Mouse (Mus musculus): ENCODE results near the gene Prelid3b.

Gene Prelid3b

DNA sequence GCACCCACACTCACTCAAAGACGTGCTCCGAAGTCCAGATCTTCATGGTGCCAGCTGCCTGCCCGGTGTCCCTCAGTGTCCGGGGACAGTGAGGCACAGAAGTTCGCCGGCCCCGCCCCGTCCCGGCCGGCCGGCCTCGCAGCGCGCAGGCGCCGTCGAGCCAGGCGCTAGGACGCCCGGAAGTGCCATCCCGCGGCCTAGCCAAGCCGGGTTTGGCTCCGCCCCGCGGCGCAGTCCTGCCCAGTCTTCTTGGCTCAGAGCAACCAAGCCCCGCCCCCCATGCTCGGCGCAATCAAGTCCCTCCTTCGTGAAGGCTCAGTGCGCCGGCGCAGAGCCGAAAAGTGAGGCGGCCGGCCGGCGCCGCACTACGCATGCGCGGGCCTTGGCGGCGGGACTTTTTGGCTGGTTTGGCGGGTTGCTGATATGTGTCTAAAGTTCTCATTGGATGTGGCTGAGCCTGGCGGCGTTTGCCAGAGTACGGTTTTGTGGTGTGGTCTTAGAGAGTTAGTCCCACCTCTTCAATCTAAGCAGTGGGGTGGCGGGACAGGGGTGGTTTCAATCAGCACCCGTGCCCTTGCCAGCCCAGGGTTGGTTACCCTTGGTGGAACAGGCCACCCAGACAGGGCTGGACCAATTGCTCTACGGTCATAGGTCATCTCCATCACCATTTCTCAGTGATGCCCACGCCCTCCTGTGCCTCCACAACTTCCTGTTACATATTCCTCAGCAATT lies at the start of gene Prelid3b:
Gene Prelid3b, minus strand, starts transcription at position 264 of the 732 bp plus-strand sequence.
- Histone ChIP-seq H3K27me3 (ENCODE audit: control insufficient read depth, insufficient read depth, low read length, poor library complexity, severe bottlenecking) (no peaks in the 10 kb centered on the region), H3K36me3 (ENCODE audit: control insufficient read depth, insufficient read depth, low read length, poor library complexity, severe bottlenecking) (no peaks in the 10 kb centered on the region; the same call in 1 of the 2 replicates)
- peak; percentile 100 for DNase-seq (ENCODE audit: low read depth, low spot score)

- Histone ChIP-seq H3K27me3 (ENCODE audit: control insufficient read depth, insufficient read depth, low read length, poor library complexity, severe bottlenecking) (no peaks in the 10 kb centered on the region), H3K36me3 (ENCODE audit: control insufficient read depth, insufficient read depth, low read length, poor library complexity, severe bottlenecking) (no peaks in the 10 kb centered on the region)
- no peak for DNase-seq (ENCODE audit: low read depth, low spot score)
Observed at GRCm38 (mm10) chr2:174522134-174522533, 49.3 kb upstream of the Prelid3b start.

DNA sequence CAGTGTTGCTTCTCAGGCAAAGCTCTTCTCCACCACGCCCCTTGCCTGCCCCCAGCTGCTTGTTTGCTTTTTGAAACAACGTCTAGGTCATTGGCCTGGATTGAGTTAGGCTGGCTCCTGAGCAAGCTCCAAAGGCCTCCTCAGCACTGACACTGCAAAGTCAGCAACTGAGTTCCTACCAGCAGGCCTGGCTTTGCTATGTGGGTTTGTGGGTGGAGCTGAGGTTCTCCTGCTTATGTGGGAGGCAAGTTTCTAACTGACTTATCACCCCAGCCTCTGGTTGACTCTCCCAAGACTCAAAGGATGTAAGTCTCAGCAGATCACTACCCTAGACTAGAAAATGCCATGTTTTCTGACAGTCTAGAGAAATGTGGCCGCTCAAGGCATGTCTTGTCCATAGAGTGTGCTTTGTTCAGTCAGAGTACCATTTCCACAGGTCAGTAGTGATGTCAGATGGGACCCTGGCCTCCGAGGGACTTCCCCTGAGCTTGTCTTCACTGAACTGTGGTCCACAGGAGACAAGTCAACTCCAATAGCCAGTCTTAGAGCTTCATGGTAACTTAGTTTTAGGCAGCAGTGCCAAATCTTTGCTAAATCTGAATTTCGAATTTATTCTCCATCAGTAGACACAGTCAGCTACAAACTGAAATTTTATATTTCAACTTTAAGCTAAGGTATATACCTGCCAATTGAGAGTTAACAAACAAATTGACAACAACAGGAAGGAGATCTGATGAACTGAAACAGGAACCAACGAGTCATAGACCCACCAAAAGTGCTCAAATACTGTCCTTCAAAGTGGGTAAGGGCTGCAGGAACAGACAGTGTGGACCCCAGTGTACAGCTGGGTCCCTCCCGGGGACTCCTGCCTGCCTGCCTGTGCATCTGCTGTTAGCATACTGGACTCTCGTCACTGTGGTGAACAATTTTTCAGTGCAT lies 44.5 kb upstream of the Prelid3b start:
- no peaks in the 10 kb centered on the region for H3K27me3 ChIP-seq (ENCODE audit: control insufficient read depth, insufficient read depth, low read length, poor library complexity, severe bottlenecking)
- no peaks in the 10 kb centered on the region for H3K36me3 ChIP-seq (ENCODE audit: control insufficient read depth, insufficient read depth, low read length, poor library complexity, severe bottlenecking)
- DNase-seq (ENCODE audit: low read depth, low spot score): peak; percentile 45

- DNase-seq (ENCODE audit: low read depth, low spot score): no peak
- no peaks in the 10 kb centered on the region for H3K36me3 ChIP-seq (ENCODE audit: control insufficient read depth, insufficient read depth, low read length, poor library complexity, severe bottlenecking)
- H3K27me3 ChIP-seq (ENCODE audit: control insufficient read depth, insufficient read depth, low read length, poor library complexity, severe bottlenecking): no peaks in the 10 kb centered on the region
Observed at GRCm38 (mm10) chr2:174514887-174515286, 42.0 kb upstream of the Prelid3b start.

- Histone ChIP-seq H3K36me3 (ENCODE audit: control insufficient read depth, insufficient read depth, low read length, poor library complexity, severe bottlenecking) (no peaks in the 10 kb centered on the region), H3K27me3 (ENCODE audit: control insufficient read depth, insufficient read depth, low read length, poor library complexity, severe bottlenecking) (no peaks in the 10 kb centered on the region)
- DNase-seq (ENCODE audit: low read depth, low spot score): no peak
Observed at GRCm38 (mm10) chr2:174513827-174514226, 40.9 kb upstream of the Prelid3b start.

DNA sequence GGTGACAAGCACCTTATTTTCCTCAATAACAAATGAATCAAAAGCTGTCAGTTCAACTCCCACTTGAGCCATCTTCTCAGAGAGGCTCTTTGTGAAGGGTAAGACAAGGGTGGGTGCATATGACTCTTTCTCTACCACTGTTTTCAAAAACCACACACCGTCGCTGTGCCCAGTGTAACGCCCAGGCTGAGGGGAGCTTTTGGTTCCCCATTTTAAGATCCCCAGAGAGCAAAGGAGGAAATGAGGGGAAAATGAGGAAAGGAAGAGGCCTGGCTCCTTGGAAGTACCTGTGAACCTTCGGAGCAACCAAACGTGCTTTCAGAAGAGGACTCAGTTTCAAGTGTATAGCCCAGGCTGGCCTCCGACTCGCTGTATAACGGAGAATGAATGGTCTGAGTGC lies 36.9 kb upstream of the Prelid3b start:
- DNase-seq (ENCODE audit: low read depth, low spot score): peak; percentile 49
- H3K36me3 ChIP-seq (ENCODE audit: control insufficient read depth, insufficient read depth, low read length, poor library complexity, severe bottlenecking): no peaks in the 10 kb centered on the region
- no peaks in the 10 kb centered on the region for H3K27me3 ChIP-seq (ENCODE audit: control insufficient read depth, insufficient read depth, low read length, poor library complexity, severe bottlenecking)

GRCm38 (mm10) chr2:174507998-174508397 lies 35.1 kb upstream of the Prelid3b start:
- H3K36me3 ChIP-seq (ENCODE audit: control insufficient read depth, insufficient read depth, low read length, poor library complexity, severe bottlenecking): no peaks in the 10 kb centered on the region
- DNase-seq (ENCODE audit: low read depth, low spot score): no peak

GRCm38 (mm10) chr2:174502831-174503460 lies 30.1 kb upstream of the Prelid3b start:
- Histone ChIP-seq H3K27me3 (ENCODE audit: control insufficient read depth, insufficient read depth, low read length, poor library complexity, severe bottlenecking) (no peaks in the 10 kb centered on the region), H3K36me3 (ENCODE audit: control insufficient read depth, insufficient read depth, low read length, poor library complexity, severe bottlenecking) (no peaks in the 10 kb centered on the region)
- DNase-seq (ENCODE audit: low read depth, low spot score): no peak

More at GRCm38 (mm10) chr2:174507998-174508397, 35.1 kb upstream of the Prelid3b start:
- H3K27me3 ChIP-seq (ENCODE audit: control insufficient read depth, insufficient read depth, low read length, poor library complexity, severe bottlenecking): no peaks in the 10 kb centered on the region

DNA sequence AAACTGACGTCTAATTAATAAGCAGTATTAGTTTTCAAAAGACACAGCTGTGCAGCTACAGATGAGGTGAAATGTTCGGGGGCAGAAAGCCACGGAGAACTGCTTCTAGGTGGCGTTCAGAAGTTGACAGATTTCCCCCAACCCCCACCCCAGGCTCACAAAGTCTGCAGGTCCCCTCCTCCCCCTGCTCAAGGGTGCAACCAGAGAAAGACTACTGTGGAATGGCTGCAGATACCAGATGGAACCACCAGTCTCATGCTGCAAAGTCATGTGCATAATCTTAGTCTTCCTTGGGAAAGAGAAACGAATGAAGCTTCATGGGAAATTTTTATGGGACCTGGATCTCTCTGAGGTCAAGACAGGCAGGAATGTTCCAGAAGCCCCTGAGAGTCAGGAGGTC lies 29.4 kb upstream of the Prelid3b start:
- no peak for DNase-seq (ENCODE audit: low read depth, low spot score)
- H3K36me3 ChIP-seq (ENCODE audit: control insufficient read depth, insufficient read depth, low read length, poor library complexity, severe bottlenecking): no peaks in the 10 kb centered on the region

DNA sequence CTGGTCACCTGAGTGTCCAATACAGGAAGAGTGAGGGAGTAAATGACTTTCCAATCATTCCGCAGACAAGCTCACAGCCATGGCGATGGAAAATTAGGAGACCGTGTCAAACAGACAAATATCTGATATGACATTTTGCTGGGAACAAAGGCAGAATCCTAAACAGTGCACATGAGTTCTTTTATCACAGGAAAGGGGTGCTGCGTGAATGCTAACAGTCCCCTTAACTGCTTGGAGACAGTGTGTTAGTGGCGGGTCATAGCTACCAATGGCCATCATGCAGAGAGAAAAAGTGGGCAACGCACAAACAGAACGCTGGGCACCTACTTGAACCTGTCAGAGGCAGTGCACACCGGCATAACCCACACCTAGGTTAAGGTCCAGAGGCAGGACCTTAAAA lies 28.6 kb upstream of the Prelid3b start:
- DNase-seq (ENCODE audit: low read depth, low spot score): no peak
- no peaks in the 10 kb centered on the region for H3K36me3 ChIP-seq (ENCODE audit: control insufficient read depth, insufficient read depth, low read length, poor library complexity, severe bottlenecking)
- no peaks in the 10 kb centered on the region for H3K27me3 ChIP-seq (ENCODE audit: control insufficient read depth, insufficient read depth, low read length, poor library complexity, severe bottlenecking)

More for the DNA sequence above, 29.4 kb upstream of the Prelid3b start:
- no peaks in the 10 kb centered on the region for H3K27me3 ChIP-seq (ENCODE audit: control insufficient read depth, insufficient read depth, low read length, poor library complexity, severe bottlenecking)

GRCm38 (mm10) chr2:174500814-174501503 lies 28.1 kb upstream of the Prelid3b start:
- DNase-seq (ENCODE audit: low read depth, low spot score): no peak
- no peaks in the 10 kb centered on the region for H3K36me3 ChIP-seq (ENCODE audit: control insufficient read depth, insufficient read depth, low read length, poor library complexity, severe bottlenecking)
- no peaks in the 10 kb centered on the region for H3K27me3 ChIP-seq (ENCODE audit: control insufficient read depth, insufficient read depth, low read length, poor library complexity, severe bottlenecking)

DNA sequence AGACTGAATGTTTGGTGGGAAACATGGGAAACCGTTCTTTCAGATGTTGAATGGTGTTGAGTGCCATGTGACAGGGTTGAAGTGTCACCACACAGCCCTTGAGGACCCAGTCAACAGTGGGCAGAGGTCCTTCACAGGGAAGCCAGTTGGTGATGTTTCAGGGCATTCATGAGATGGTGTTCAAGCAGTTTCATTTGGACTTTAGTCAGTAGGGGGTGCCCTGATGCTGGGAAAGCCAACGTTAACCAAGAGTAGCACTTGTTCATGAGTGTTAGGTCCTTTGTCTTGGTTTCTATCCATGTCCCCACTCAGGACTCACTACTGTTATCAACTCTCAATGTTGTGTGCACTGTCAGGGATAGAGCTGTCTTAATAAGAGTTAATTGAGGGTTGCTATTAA lies 20.0 kb upstream of the Prelid3b start:
- Histone ChIP-seq H3K36me3 (ENCODE audit: control insufficient read depth, insufficient read depth, low read length, poor library complexity, severe bottlenecking) (no peaks in the 10 kb centered on the region), H3K27me3 (ENCODE audit: control insufficient read depth, insufficient read depth, low read length, poor library complexity, severe bottlenecking) (no peaks in the 10 kb centered on the region)
- DNase-seq (ENCODE audit: low read depth, low spot score): peak; percentile 82

DNA sequence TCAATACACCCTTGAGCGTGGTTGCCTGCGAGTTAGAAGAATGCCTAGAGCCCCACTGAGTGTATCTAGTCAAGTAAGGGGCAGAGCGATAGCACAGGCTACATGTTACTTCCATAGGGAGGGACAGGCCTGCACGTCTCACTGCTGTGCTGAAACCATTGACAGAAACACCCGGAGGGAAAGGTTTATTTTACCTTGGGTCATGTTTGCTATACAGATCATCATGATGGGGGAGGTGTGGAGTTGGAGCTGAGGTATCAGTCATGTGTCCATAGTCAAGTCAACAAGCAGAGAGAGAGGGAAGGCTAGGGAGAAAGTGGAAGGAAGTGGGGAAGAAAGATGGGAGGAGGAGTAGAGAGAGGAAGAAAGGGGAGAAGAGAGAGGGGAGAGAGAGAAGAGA lies 14.1 kb upstream of the Prelid3b start:
- Histone ChIP-seq H3K36me3 (ENCODE audit: control insufficient read depth, insufficient read depth, low read length, poor library complexity, severe bottlenecking) (no peaks in the 10 kb centered on the region), H3K27me3 (ENCODE audit: control insufficient read depth, insufficient read depth, low read length, poor library complexity, severe bottlenecking) (no peaks in the 10 kb centered on the region)
- DNase-seq (ENCODE audit: low read depth, low spot score): no peak

- no peaks in the 10 kb centered on the region for H3K27me3 ChIP-seq (ENCODE audit: control insufficient read depth, insufficient read depth, low read length, poor library complexity, severe bottlenecking)
- no peaks in the 10 kb centered on the region for H3K36me3 ChIP-seq (ENCODE audit: control insufficient read depth, insufficient read depth, low read length, poor library complexity, severe bottlenecking)
- DNase-seq (ENCODE audit: low read depth, low spot score): no peak
Observed at GRCm38 (mm10) chr2:174478746-174479145, 5.9 kb upstream of the Prelid3b start.

Measured in splenic B cell, adult 2 months (primary cell).